Mouse (Mus musculus): ENCODE measurements at regions not wholly inside any gene's neighbourhood (a gene's known extent, or its start where the extent isn't known, plus 50 kb on each side); places are given as distances from the start of the nearest gene placed in this dataset.

- TF ChIP-seq CTCF (IDR thresholded peaks at IDR 0.05; ENCODE audit: low read depth) (no peak), EP300 (IDR thresholded peaks at IDR 0.05; ENCODE audit: low read depth) (no peak)
Measured at GRCm38 (mm10) chr5:129338511-129338910, 162.5 kb upstream of the Sfswap start.

Data from liver, embryonic 14.5 days (tissue).